Mouse (Mus musculus): ENCODE results near the gene Zfp14. TPM values are rescaled to one million over a fixed set of nuclear protein-coding genes. Genes with fewer than 3 reads are reported as not detected.

Zfp14 gene
- 10 to 100 TPM in 2 of 4 experiments, 1 to 10 TPM in 2; 7.5 to 10.8 (median 9.9) TPM for total RNA-seq (2022)

DNA sequence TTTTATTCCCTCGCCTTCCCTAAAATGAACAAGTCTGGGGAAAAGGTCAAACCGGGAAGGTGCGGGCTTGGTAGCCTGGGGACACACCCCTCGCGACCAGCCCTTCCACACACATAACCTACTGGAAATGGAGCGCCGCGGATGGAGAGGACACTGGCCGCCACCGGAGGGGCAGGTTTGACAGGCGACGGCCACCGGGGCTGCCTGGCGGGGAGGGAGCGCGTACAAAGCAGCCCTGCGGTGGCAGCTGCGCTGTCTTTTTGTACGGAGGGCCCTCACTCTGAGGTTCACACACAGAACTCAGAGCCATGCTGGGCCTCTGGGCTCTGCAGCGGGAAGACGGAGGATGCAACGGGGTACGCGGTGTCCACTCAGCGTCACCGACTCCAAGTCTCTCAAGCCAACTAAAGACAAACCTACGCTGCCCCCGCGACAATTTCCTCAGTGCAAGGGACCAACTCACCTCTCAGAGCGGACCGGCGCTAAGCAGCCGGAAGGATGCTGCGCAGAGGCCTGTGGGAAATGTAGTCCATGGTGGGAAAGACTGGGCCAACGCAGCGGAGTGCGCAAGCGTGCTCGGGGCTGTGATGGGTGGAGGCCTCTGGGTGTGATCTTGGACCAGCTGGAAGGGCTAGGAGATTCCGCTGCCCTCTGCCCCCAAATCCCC is at the start of gene Zfp14:
Gene Zfp14, minus strand, starts transcription at position 499 of the 667 bp plus-strand sequence.
- peak; percentile 85 for DNase-seq (ENCODE audit: low spot score in 2 of 2)

DNA sequence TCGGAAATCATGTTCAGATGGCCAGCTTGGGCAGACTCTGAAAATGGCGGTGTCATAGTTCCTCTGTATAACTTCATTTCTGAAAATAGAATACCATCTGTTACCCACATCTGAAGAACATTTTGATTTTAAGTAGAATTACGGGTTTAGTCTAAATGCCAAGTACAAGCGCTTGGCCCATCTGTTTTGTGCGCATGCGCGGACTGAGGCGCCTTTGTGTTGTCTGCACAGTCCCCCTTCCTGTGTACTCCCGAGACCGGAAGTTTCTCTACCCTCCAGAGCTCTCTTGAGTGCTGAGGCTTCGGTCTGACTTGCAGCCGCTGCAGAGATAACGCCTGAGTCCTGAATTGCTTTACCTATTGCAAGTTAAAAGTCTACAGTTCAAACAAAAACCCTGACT is 48.1 kb upstream of the Zfp14 start:
- DNase-seq (ENCODE audit: low spot score in 2 of 2) = peak; percentile 50 to 83

DNA sequence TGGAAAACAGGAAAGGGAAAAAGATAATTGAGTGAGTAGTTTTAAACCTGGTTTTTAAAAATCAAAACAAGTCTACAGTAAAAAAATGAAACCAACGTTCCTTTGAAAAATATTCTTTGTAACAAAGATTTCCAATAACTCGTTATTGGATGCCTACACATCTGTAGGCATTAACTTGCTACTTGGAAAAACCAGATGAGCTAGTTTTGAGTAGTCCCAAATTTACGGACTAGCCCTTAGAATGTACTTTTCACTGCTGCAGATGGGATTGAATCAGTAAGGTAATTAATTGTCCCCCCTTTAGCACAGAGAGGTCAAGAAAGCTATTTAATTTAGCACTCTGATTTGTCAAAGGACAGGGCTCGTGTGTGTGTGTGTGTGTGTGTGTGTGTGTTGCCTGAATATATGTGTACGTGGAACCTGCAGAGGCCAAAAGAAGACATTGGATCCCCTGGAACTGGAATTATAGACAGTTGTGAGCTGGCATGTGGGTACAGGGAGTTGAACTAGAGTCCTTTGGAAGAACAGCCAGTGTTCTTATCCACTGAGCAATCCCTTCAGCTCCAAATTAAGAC is 44.5 kb upstream of the Zfp14 start:
- DNase-seq (ENCODE audit: low spot score in 2 of 2) = no peak

DNA sequence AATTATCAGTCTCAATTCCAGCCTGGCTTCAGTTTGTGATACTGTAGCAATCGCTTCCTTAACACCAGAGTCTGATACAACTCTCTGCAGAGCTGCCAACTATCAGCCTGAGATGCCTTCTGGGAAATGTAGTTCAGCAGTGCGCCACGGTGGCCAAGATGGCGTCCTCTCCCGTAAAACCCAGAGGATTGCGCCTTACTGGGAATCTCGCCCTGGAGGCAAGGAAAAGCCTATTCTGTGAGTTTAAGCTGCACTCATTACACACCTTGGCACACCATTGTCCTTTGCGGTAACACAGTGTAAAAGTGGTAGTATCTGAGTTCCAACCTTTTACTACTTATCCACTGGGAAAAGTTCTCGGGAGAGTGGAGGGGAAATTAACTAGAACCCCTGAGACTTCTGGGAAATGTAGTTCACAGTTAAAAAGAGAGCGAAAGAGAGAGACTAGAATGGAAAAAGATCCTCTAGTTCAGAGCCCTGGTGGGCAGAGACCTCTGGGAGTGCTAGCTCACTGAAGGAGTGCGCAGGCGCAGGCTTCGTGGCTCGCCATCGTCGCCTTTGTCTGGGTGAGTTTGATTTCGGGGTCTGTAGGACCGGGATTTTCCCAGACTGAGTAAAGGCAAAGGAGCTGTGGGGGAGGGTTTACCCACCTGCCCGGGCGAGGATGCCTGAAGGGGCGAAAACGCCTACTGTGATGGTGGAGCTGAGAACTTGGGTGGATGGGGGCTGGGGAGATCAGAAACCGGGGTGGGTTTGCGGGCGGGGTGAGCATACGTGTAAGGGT is 43.7 kb upstream of the Zfp14 start, which contains the start of gene Zfp260:
Gene Zfp260, plus strand, starts transcription at position 132 of the 784 bp plus-strand sequence.
- peak; percentile 83 to 87 for DNase-seq (ENCODE audit: low spot score in 2 of 2)

GRCm38 (mm10) chr7:30093918-30094415 is 42.8 kb upstream of the Zfp14 start:
- DNase-seq (ENCODE audit: low spot score in 2 of 2) = no peak

GRCm38 (mm10) chr7:30092666-30093065 is 41.5 kb upstream of the Zfp14 start:
- DNase-seq (ENCODE audit: low spot score in 2 of 2) = no peak

DNA sequence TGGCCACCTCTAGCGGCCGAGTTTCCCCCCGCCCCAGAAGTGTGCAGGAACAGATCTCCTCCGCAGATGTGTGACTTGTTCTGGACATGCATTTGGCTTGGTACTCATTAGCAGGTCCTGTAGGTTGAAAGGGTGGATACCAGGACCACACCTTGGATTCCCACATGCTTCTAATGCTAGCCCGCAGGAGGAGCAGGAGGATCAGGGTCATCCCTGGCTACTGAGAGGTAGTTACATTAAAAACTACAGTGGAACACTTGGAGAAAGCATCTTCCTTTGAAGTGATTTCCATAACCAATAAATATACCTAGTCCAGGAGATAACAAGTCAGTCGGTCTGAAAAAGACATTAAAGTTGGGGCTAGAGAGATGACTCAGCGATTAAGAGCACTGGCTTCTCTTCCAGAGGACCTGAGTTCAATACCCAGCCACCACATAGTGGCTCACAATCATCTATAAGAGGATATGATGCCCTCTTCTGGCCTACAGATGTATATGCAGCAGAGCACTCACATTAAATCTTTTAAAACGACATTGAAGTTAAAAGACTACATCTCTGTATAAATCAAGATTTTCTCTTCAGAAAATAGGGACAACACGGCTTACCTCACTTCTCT is 39.9 kb upstream of the Zfp14 start:
- no peak for DNase-seq (ENCODE audit: low spot score in 2 of 2)

DNA sequence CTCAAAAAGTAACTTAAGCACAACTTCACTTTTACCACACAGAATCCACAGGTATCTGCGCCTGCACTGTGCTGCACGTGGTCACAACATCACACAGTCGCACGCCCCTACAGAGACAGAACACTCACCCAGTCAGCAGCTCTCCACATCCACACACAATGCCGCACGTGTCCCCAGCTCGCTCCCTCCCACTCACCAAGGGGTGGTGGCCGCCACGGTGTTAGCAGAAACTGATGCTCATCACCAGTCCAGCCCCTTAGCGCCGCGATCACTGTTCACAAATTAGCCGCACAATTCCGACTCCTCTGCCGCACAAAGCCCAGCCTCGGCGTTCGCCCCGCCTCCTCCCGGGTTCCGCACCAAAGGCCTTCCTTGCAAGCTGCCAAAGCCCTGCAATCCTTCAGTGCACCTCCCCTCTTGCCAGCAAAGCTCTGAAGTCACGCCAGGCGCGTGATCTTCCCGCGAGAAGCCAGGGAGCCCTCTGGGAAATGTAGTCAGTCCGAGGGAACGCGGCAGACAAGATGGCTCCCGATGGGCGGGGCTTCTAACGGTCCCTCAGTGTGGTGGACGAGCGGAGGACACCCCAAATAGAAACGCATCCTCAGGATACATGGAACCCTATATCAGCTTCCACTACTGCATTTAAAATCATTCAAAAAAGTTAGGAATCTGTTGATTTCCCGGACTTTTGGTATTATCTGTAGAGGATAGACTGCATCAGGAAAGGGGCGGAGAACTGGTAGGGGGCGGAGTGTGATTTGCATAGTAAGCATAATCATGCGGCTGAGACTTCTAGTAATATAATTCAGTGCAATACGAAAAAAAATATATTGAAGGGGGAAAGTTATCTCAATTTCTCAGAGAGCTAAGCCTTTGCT is 39.2 kb upstream of the Zfp14 start, which contains the start of the genes Gm26920 and Zfp566:
Gene Gm26920, minus strand, starts transcription at position 319 of the 878 bp plus-strand sequence.
Gene Zfp566, minus strand, starts transcription at position 436 of the 878 bp plus-strand sequence.
- DNase-seq (ENCODE audit: low spot score in 2 of 2) = peak; percentile 90 to 95

- no peak for DNase-seq (ENCODE audit: low spot score in 2 of 2)
Measured at GRCm38 (mm10) chr7:30089405-30089804, 38.2 kb upstream of the Zfp14 start.

DNA sequence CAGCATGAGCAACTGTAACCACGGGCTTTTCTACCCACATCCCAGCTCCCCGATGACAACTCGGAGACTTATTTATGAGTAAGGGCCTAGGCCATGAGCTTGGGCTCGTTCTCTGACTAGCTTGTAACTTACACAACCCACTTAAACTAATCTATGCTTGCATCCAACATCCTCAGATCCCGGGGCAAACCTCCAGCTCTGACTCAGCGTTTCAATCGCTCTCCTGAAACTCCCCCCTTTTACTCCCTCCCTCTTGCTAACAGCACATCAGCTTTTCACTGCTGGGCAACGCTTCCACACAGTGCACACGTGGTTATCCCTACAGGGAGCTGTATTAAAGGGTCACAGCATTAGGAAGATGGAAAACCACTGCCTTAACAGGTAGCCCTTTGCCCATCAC is 35.3 kb upstream of the Zfp14 start:
- peak in 1 of 2 experiments; percentile 52 for DNase-seq (ENCODE audit: low spot score in 2 of 2)

DNA sequence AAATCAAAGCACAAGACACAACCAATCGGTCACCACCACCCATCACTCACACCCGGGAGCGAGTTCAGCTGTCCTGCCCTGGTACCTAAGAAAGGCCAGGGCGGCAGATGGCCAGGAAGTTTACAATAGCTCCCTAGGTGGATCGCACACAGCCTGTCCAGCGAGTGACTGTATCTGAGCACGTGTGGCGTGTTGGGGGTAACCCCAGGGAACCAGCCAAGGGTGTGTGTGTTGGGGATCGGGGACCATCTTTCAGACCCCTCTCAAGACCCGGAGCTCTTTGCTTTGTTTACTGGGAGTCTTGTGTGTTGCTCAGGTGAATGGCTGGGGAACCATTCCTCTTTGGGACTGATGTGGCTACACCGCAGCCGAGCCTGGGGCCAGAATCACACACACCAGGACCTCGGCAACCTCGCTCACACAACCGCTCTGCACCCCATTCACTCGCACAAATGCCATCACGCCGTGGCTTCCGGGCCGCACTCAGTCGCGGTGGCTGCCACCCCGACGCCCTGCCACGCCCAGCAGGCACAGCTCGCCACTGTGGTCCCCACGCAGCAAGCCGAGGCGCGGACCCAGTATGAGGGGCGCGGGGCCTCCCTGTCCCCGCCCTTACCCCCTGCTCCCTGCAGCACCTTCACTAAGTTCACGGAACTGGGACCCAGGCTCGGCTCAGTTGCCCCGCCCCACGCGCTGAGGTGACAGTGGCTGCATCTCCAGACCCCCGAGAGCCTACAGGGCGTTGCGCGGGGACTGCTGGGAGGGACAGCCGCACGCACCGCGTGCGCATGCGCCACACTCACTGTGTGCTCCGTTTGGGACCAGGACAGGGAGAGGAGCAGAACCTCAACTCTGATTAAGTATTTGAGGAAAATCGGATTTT is 21.2 kb upstream of the Zfp14 start, which contains the start of gene Zfp82:
Gene Zfp82, minus strand, starts transcription at position 755 of the 883 bp plus-strand sequence.
- DNase-seq (ENCODE audit: low spot score in 2 of 2) = peak; percentile 75 to 80

- no peak for DNase-seq (ENCODE audit: low spot score in 2 of 2)
Measured at GRCm38 (mm10) chr7:30064622-30065021, 13.4 kb upstream of the Zfp14 start.

- no peak for DNase-seq (ENCODE audit: low spot score in 2 of 2)
Measured at GRCm38 (mm10) chr7:30062478-30062877, 11.3 kb upstream of the Zfp14 start.

GRCm38 (mm10) chr7:30060341-30060740 is 9.2 kb upstream of the Zfp14 start:
- no peak for DNase-seq (ENCODE audit: low spot score in 2 of 2)

DNA sequence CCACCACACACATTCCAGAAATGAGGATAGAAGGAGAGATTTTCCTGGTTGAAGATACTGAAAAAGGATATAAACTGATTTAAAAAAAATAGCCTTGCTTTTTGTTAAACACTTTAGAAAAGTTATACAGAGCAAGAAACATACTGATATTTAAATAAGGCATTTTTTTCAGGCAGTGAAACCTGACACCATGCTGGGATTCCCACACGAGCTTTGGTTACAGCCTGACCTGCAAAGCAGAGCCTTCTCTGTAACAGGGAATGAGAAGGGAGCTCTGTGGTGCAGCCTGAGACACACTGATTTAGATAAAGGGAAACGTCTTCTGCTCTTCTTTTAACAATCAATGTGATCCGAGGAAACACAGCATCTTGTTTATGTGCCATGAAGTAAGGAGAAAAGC is 2.4 kb upstream of the Zfp14 start:
- DNase-seq (ENCODE audit: low spot score in 2 of 2) = no peak

DNA sequence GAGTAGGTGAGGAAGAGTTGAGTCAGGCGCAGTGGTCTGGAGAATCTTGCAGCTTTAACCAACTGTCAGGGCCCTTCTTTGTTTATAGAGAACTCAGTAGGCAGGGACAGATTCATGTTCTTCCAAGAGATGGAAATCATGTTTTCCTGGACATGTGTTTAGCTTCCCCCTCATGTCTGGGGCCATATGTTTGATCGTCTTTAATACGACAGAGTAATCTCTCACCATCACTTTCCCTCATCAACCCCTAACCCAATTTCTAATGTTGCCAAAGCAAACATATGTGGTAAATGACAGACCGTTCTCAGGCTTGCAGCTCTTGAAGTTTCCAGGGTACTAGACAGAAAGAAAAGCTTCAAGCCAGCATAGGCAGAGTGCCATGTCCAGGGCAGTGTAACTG is 3.1 kb downstream of the Zfp14 start:
- DNase-seq (ENCODE audit: low spot score in 2 of 2) = no peak

GRCm38 (mm10) chr7:30044354-30044753 is 6.8 kb downstream of the Zfp14 start:
- no peak for DNase-seq (ENCODE audit: low spot score in 2 of 2)

DNA sequence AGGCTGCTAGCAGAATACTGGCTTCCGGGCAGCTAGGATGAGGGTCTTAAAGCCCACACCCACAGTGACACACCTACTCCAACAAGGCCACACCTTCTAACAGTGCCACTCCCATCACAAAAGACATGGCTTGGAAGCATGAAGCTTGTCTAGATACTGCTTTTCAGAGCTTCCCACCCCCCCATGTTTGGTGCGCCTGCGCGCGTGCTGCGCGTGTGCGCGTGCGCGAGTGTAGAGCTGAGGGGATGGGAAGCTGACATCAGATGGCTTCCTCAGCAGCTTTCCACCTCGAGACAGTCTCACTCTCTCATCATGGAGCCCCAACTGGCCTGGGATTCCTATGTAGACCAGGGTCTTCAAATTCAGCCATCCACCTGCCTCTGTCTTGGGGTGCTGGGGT is 16.8 kb downstream of the Zfp14 start:
- DNase-seq (ENCODE audit: low spot score in 2 of 2) = no peak

DNA sequence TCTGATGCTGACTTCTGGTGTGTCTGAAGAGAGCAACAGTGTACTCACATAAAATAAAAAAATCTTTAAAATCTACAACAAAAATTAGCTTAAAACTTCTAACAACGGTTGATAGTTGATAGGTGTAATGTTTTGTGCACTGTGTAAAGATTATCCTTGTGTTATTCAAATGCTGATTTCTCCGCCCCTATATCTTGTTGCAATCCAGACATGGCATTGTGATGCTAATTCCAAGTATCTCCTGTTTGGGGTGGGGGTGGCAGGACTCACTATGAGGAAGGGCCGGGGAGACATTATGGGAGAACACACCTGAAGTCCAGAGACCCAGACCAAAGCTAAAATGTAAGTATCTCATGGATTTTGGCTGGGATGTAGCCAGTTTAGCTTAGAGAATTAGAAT is 19.8 kb downstream of the Zfp14 start:
- no peak for DNase-seq (ENCODE audit: low spot score in 2 of 2)

All from left cerebral cortex, adult 8-10 months (tissue).